Mouse (Mus musculus): ENCODE data around the gene Ppp4r3b. TPM values are rescaled to one million over a fixed set of nuclear protein-coding genes. Genes with fewer than 3 reads are reported as not detected.

The Ppp4r3b gene
- polyA plus RNA-seq (2016; fragmentation: Nextera tagmentation; extraction: Ambion mirVana), result 85.4 and 99.3 TPM in 2 replicates

DNA sequence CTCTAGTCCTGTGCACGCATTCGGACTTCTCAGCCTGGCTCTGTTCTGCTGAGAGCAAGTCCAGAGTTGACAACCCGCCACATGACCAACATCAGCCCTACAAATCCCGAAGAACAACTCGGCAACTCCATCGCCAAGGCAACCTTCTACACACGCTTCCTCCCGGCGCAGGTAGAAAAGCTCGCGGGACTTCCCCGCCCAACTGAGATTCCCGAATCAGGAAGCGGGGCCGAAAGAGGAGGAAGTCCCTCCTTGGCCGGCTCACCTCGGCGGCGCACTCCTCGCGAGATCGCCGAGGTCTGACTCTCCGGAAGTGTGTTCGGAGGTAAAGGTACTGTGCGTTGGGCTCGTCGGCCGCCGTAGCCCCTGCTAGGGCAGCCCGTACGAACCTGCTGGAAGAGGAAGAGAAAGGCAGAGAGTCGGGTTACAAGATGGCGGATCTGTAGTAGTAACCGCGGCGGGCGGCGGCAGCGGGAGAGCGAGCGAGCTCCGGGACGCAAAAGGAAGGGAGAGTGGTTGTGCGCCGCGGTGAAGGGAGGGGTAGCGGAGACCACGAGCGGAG is at the start of gene Ppp4r3b:
Ppp4r3b (plus strand) TSS at position 328 of the 562 bp plus-strand sequence.
- Histone ChIP-seq H3K27ac (peak within 1 kb of the TSS; percentile 99), H3K9me3 (replicated peaks) (no peaks in the 10 kb centered on the region)
- under 1% methylated on average over 50 of the region's 50 CpGs for WGBS

GRCm38 (mm10) chr11:29129862-29130384 is 42.8 kb upstream of the Ppp4r3b start:
- peaks cover 4% of the 10 kb centered on the region; the same call in 1 of the 2 replicates for H3K4me1 ChIP-seq
- no peaks in the 10 kb centered on the region for H3K9me3 ChIP-seq (replicated peaks)
- WGBS, result 67% methylated on average over 11 of the region's 11 CpGs
- DNase-seq (ENCODE audit: low spot score), result no peak
- peak overlapping the region; percentile 93 for H3K27ac ChIP-seq
- peaks cover 17% of the 10 kb centered on the region for H3K36me3 ChIP-seq
- peak overlapping the region; percentile 89 for H3K4me3 ChIP-seq
- no peaks in the 10 kb centered on the region for H3K27me3 ChIP-seq (ENCODE audit: low read depth, poor library complexity, severe bottlenecking)

More for the DNA sequence above, at the start of gene Ppp4r3b:
- H3K36me3 ChIP-seq, result peaks cover 2% of the 10 kb centered on the region; the same call in 1 of the 2 replicates
- no peaks in the 10 kb centered on the region for H3K27me3 ChIP-seq (ENCODE audit: low read depth, poor library complexity, severe bottlenecking)
- DNase-seq (ENCODE audit: low spot score), result peak; percentile 98
- H3K4me3 ChIP-seq, result peak within 1 kb of the TSS; percentile 95
- peaks cover 14% of the 10 kb centered on the region for H3K4me1 ChIP-seq

DNA sequence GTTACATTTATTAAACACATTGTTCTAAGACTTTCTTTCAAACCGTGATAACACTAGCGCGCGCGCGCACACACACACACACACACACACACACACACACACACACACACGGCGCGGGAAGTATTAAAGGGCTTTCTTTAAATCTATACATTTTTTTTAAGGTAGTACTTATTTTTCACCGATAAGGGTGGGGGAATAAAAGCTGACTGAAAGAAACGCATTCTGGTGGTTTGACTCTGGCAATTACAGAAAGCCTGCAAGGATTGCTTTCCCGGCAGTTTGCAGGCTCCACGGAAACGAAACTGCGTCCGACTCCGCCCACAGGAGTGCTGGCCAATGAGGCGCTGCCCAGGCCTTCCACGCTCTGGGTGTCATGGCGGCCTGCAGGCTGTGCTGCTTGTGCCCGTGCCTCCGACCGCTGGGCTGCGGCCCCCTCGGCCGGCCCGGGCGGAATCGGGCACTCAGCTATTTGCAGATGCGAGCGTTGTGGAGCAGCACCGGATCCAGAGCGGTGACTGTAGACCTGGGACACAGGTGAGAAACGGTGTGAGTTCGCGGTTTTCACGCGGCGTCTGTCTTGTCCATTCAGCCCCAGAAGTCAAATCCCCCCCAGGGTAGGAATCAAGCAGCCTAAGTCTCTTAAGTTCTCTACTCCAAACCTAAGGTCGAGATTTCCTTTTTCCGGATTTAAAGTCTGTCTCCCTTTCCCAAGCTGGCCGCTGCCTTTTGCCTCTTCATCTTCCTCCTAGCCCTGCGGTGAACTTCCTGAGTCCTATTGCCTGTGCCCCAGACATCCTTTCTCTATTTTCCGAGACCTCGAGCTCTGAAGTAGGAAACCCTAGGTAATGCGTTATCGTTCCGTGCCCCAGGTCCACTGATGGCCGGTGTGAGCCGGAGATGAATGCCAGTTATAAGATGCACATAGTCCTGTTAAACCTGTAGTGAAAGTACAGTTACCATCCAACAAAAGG is 42.0 kb upstream of the Ppp4r3b start, which contains the start of gene Pnpt1:
Pnpt1 (plus strand) TSS at position 360 of the 971 bp plus-strand sequence.
- 7% methylated on average over 50 of the region's 50 CpGs for WGBS
- Histone ChIP-seq H3K4me3 (peak within 1 kb of the TSS; percentile 89), H3K27me3 (ENCODE audit: low read depth, poor library complexity, severe bottlenecking) (no peaks in the 10 kb centered on the region), H3K36me3 (peaks cover 24% of the 10 kb centered on the region), H3K4me1 (peaks cover 4% of the 10 kb centered on the region; the same call in 1 of the 2 replicates), H3K27ac (peak within 1 kb of the TSS; percentile 93), H3K9me3 (replicated peaks) (no peaks in the 10 kb centered on the region)
- DNase-seq (ENCODE audit: low spot score), result peak; percentile 90

GRCm38 (mm10) chr11:29140671-29141070 is 32.0 kb upstream of the Ppp4r3b start:
- H3K4me1 ChIP-seq, result no peaks in the 10 kb centered on the region
- DNase-seq (ENCODE audit: low spot score), result no peak
- H3K27me3 ChIP-seq (ENCODE audit: low read depth, poor library complexity, severe bottlenecking), result no peaks in the 10 kb centered on the region
- H3K36me3 ChIP-seq, result peaks cover 91% of the 10 kb centered on the region
- no peaks in the 10 kb centered on the region for H3K9me3 ChIP-seq (replicated peaks)
- H3K27ac ChIP-seq, result no peak overlapping the region
- no peak overlapping the region for H3K4me3 ChIP-seq
- 85% methylated on average over 1 of the region's 1 CpGs for whole genome bisulfite sequencing

DNA sequence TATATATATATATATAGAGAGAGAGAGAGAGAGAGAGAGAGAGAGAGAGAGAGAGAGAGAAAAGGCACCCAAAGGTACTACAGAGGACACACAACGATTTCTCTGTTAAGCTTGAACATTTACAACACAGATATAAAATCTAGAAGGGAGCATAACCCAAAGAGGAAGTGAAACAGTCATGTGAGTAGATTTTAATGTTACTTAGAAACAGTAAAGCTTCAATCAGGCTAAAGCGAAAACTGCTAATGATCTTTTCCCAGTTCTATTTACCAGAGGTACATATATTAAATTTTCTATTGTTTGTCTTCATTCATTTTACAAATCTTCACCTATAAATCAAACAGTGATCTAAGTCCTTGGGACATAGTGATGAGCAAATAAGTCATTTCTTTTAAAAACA is 23.8 kb upstream of the Ppp4r3b start:
- peaks cover 82% of the 10 kb centered on the region for H3K36me3 ChIP-seq
- no peak for DNase-seq (ENCODE audit: low spot score)
- H3K4me1 ChIP-seq, result no peaks in the 10 kb centered on the region
- over 99% methylated on average over 2 of the region's 2 CpGs for WGBS
- H3K27me3 ChIP-seq (ENCODE audit: low read depth, poor library complexity, severe bottlenecking), result no peaks in the 10 kb centered on the region
- no peaks in the 10 kb centered on the region for H3K9me3 ChIP-seq (replicated peaks)
- H3K4me3 ChIP-seq, result no peak overlapping the region
- no peak overlapping the region for H3K27ac ChIP-seq

DNA sequence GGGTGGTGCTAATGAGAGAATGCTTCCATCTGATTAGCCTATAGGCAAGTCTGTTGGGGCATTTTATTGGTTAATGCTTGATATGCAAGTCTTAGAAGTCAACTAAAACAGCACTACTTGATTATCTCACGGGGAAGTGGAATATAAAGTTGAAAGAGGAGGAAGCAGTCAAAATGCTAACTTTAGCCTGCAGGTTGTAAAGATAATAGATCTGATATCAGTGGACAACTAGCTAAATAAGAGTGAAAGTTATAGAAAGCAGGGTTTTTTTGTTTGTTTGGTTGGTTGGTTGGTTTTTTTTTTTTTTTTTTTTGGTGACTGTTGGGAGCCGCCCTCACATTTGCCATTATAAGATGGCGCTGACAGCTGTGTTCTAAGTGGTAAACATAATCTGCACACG is 9.1 kb upstream of the Ppp4r3b start:
- Histone ChIP-seq H3K27me3 (ENCODE audit: low read depth, poor library complexity, severe bottlenecking) (no peaks in the 10 kb centered on the region), H3K36me3 (peaks cover 47% of the 10 kb centered on the region), H3K4me3 (no peak overlapping the region), H3K27ac (no peak overlapping the region), H3K4me1 (no peaks in the 10 kb centered on the region), H3K9me3 (replicated peaks) (no peaks in the 10 kb centered on the region)
- WGBS, result 89% methylated on average over 4 of the region's 4 CpGs
- no peak for DNase-seq (ENCODE audit: low spot score)

GRCm38 (mm10) chr11:29171959-29172391 is 715 bp upstream of the Ppp4r3b start:
- peak; percentile 46 for DNase-seq (ENCODE audit: low spot score)
- Histone ChIP-seq H3K36me3 (peaks cover 2% of the 10 kb centered on the region; the same call in 1 of the 2 replicates), H3K27ac (peak overlapping the region; percentile 99), H3K4me1 (peaks cover 14% of the 10 kb centered on the region), H3K27me3 (ENCODE audit: low read depth, poor library complexity, severe bottlenecking) (no peaks in the 10 kb centered on the region), H3K9me3 (replicated peaks) (no peaks in the 10 kb centered on the region), H3K4me3 (peak overlapping the region; percentile 95)
- WGBS, result under 1% methylated on average over 34 of the region's 34 CpGs

DNA sequence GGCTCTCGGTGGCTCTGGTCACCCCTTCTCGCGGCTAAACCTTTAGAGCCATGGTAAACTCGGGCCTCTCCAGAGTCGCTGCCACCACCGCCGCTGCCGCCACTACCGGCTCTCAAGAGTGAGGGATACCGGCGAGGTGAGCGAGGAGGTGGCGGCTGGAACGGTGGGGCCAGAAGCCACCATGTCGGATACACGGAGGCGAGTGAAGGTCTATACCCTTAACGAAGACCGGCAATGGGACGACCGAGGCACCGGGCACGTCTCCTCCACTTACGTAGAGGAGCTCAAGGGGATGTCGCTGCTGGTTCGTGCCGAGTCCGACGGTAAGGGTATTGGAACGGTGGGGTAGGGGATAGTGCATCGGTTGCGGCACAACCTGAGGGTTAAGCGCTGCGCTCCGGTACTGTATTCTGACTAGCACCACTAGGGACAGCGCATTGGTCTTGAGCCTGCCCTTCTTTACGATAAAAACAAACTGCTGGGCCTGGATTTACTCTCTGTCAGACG is 488 bp downstream of the Ppp4r3b start:
- DNase-seq (ENCODE audit: low spot score), result peak; percentile 74
- under 1% methylated on average over 38 of the region's 38 CpGs for WGBS
- Histone ChIP-seq H3K27ac (peak overlapping the region; percentile 99), H3K4me3 (peak overlapping the region; percentile 95), H3K4me1 (peaks cover 14% of the 10 kb centered on the region), H3K27me3 (ENCODE audit: low read depth, poor library complexity, severe bottlenecking) (no peaks in the 10 kb centered on the region), H3K36me3 (peaks cover 2% of the 10 kb centered on the region; the same call in 1 of the 2 replicates), H3K9me3 (replicated peaks) (no peaks in the 10 kb centered on the region)

GRCm38 (mm10) chr11:29173706-29174436 is 1.2 kb downstream of the Ppp4r3b start:
- Histone ChIP-seq H3K27ac (peak overlapping the region; percentile 99), H3K4me1 (peaks cover 14% of the 10 kb centered on the region), H3K27me3 (ENCODE audit: low read depth, poor library complexity, severe bottlenecking) (no peaks in the 10 kb centered on the region), H3K9me3 (replicated peaks) (no peaks in the 10 kb centered on the region), H3K4me3 (peak overlapping the region; percentile 95), H3K36me3 (peaks cover 7% of the 10 kb centered on the region; the same call in 1 of the 2 replicates)
- no peak for DNase-seq (ENCODE audit: low spot score)
- 9% methylated on average over 13 of the region's 13 CpGs for WGBS

- Histone ChIP-seq H3K27ac (no peak overlapping the region), H3K27me3 (ENCODE audit: low read depth, poor library complexity, severe bottlenecking) (no peaks in the 10 kb centered on the region), H3K9me3 (replicated peaks) (no peaks in the 10 kb centered on the region), H3K36me3 (peaks cover 50% of the 10 kb centered on the region), H3K4me1 (peaks cover under 1% of the 10 kb centered on the region; the same call in 1 of the 2 replicates), H3K4me3 (no peak overlapping the region)
- DNase-seq (ENCODE audit: low spot score), result no peak
- WGBS, result 98% methylated on average over 1 of the region's 1 CpGs
Measured at GRCm38 (mm10) chr11:29179319-29179718, 6.6 kb downstream of the Ppp4r3b start.

- Histone ChIP-seq H3K4me3 (no peak overlapping the region), H3K27ac (no peak overlapping the region), H3K27me3 (ENCODE audit: low read depth, poor library complexity, severe bottlenecking) (no peaks in the 10 kb centered on the region), H3K4me1 (no peaks in the 10 kb centered on the region), H3K36me3 (peaks cover 63% of the 10 kb centered on the region), H3K9me3 (replicated peaks) (no peaks in the 10 kb centered on the region)
- DNase-seq (ENCODE audit: low spot score), result no peak
- WGBS, result 96% methylated on average over 3 of the region's 3 CpGs
Measured at GRCm38 (mm10) chr11:29180657-29181056, 8.0 kb downstream of the Ppp4r3b start.

GRCm38 (mm10) chr11:29181751-29182150 is 9.1 kb downstream of the Ppp4r3b start:
- Histone ChIP-seq H3K9me3 (replicated peaks) (no peaks in the 10 kb centered on the region), H3K4me1 (no peaks in the 10 kb centered on the region), H3K4me3 (no peak overlapping the region), H3K27me3 (ENCODE audit: low read depth, poor library complexity, severe bottlenecking) (no peaks in the 10 kb centered on the region), H3K27ac (no peak overlapping the region), H3K36me3 (peaks cover 71% of the 10 kb centered on the region)
- no peak for DNase-seq (ENCODE audit: low spot score)
- WGBS, result 96% methylated on average over 5 of the region's 5 CpGs

Measured in limb, embryonic 10.5 days (tissue).